Mouse (Mus musculus) layer of hippocampus, adult 2 months (tissue): Measurements from ENCODE around the gene Sel1l3. TPM values are rescaled to one million over a fixed set of nuclear protein-coding genes. Genes with fewer than 3 reads are reported as not detected.
A peak's percentile ranks its signal among the peaks of the same experiment; 100 is the strongest.

Experiments
- DNase-seq, 2 experiments: peaks; one replicate each; pipeline ENCODE4 v3.0.0; 2022; ENCODE audit warnings: low spot score in 2 of 2
- H3K27ac ChIP-seq: fragments of 200-600 bp; 2 replicates; pipeline ENCODE4 v1.8.1; 2022
- H3K4me3 ChIP-seq: fragments of 200-600 bp; 2 replicates; pipeline ENCODE4 v1.8.1; 2022; ENCODE audit warnings: mild to moderate bottlenecking
- CTCF ChIP-seq: fragments of 200-600 bp; conservative IDR thresholded peaks from 2 replicates; pipeline ENCODE4 v1.8.1; 2022; ENCODE audit warnings: antibody characterized with exemption, mild to moderate bottlenecking, moderate library complexity
- total RNA-seq, 2 experiments: library from RNA; stranded (reverse); gene quantifications; 2 replicates each; pipeline ENCODE4 v1.2.3; 2021

Gene Sel1l3
- total RNA-seq, 2 experiments from 2014 or later = 38.3 to 40.7 TPM

- Histone ChIP-seq H3K27ac (no peak overlapping the region), H3K4me3 (no peak overlapping the region)
- no peak for DNase-seq
- no peak for TF ChIP-seq CTCF
These were observed 103.5 kb downstream of the Sel1l3 start for GRCm38 (mm10) chr5:53110225-53110624.

GRCm38 (mm10) chr5:53108668-53109067 lies 105.1 kb downstream of the Sel1l3 start:
- peak; percentile 66 for TF ChIP-seq CTCF
- no peak overlapping the region for H3K4me3 ChIP-seq
- no peak overlapping the region for H3K27ac ChIP-seq
- DNase-seq = no peak

- H3K27ac ChIP-seq = no peak overlapping the region
- no peak for DNase-seq
- no peak for TF ChIP-seq CTCF
These were observed 105.7 kb downstream of the Sel1l3 start for GRCm38 (mm10) chr5:53108026-53108425.

GRCm38 (mm10) chr5:53106731-53107130 lies 107.0 kb downstream of the Sel1l3 start:
- Histone ChIP-seq H3K4me3 (no peak overlapping the region), H3K27ac (no peak overlapping the region)
- DNase-seq = no peak
- TF ChIP-seq CTCF = no peak

More at GRCm38 (mm10) chr5:53108026-53108425, 105.7 kb downstream of the Sel1l3 start:
- no peak overlapping the region for H3K4me3 ChIP-seq

GRCm38 (mm10) chr5:53106125-53106524 lies 107.6 kb downstream of the Sel1l3 start:
- TF ChIP-seq CTCF = no peak
- Histone ChIP-seq H3K4me3 (no peak overlapping the region), H3K27ac (no peak overlapping the region)
- no peak for DNase-seq

- DNase-seq = no peak
- Histone ChIP-seq H3K4me3 (no peak overlapping the region), H3K27ac (no peak overlapping the region)
- peak; percentile 47 for TF ChIP-seq CTCF
These were observed 108.0 kb downstream of the Sel1l3 start for GRCm38 (mm10) chr5:53105716-53106115.

- no peak for DNase-seq
- TF ChIP-seq CTCF = no peak
- Histone ChIP-seq H3K27ac (no peak overlapping the region), H3K4me3 (no peak overlapping the region)
These were observed 109.4 kb downstream of the Sel1l3 start for GRCm38 (mm10) chr5:53104177-53104855.

GRCm38 (mm10) chr5:53101848-53102473 lies 111.8 kb downstream of the Sel1l3 start:
- no peak for DNase-seq
- Histone ChIP-seq H3K4me3 (no peak overlapping the region), H3K27ac (no peak overlapping the region)
- TF ChIP-seq CTCF = no peak

GRCm38 (mm10) chr5:53091331-53091730 lies 122.4 kb downstream of the Sel1l3 start:
- Histone ChIP-seq H3K27ac (no peak overlapping the region), H3K4me3 (no peak overlapping the region)
- no peak for DNase-seq
- no peak for TF ChIP-seq CTCF

- DNase-seq = no peak
- Histone ChIP-seq H3K27ac (no peak overlapping the region), H3K4me3 (no peak overlapping the region)
- no peak for TF ChIP-seq CTCF
These were observed 126.3 kb downstream of the Sel1l3 start for GRCm38 (mm10) chr5:53087452-53087851.

- TF ChIP-seq CTCF = no peak
- no peak for DNase-seq
- H3K4me3 ChIP-seq = no peak overlapping the region
- no peak overlapping the region for H3K27ac ChIP-seq
These were observed 135.3 kb downstream of the Sel1l3 start for GRCm38 (mm10) chr5:53078453-53078852.

GRCm38 (mm10) chr5:53074553-53074952 lies 139.2 kb downstream of the Sel1l3 start:
- TF ChIP-seq CTCF = no peak
- no peak for DNase-seq
- H3K27ac ChIP-seq = no peak overlapping the region
- no peak overlapping the region for H3K4me3 ChIP-seq

GRCm38 (mm10) chr5:53061532-53062130 lies 152.1 kb downstream of the Sel1l3 start:
- H3K27ac ChIP-seq = no peak overlapping the region
- DNase-seq = no peak
- no peak for TF ChIP-seq CTCF
- H3K4me3 ChIP-seq = no peak overlapping the region

Other genes with a start within 250 kb of the Sel1l3 start
- gene Slc34a2, start 175.8 kb downstream of the Sel1l3 start, total RNA-seq = not detected
- 10 to 100 TPM; 41.1 to 43.7 TPM for gene Smim20, start 53.2 kb upstream of the Sel1l3 start, total RNA-seq